Mouse (Mus musculus) heart, embryonic 15.5 days (tissue): ENCODE measurements at regions not wholly inside any gene's neighbourhood (a gene's known extent, or its start where the extent isn't known, plus 50 kb on each side); places are given as distances from the start of the nearest gene placed in this dataset.

Experiments
- ATAC-seq: fragments of 200-750 bp; cut with Nextera tagmentation; replicated peaks from 2 replicates; pipeline ENCODE4 v1.8.0; 2017; ENCODE audit warnings: low read depth, moderate TSS enrichment; ENCODE audit not compliant: insufficient number of reproducible peaks, insufficient read depth, low FRiP score
- H3K27ac ChIP-seq: fragments of 300-500 bp; sonication (generic); 2 replicates; pipeline ENCODE4 v1.5.1; 2015; ENCODE audit warnings: mild to moderate bottlenecking, inconsistent platforms
- H3K27me3 ChIP-seq: fragments of 300-500 bp; sonication (generic); 2 replicates; pipeline ENCODE4 v1.6.1; 2015; ENCODE audit warnings: inconsistent platforms
- H3K36me3 ChIP-seq: fragments of 300-500 bp; sonication (generic); 2 replicates; pipeline ENCODE4 v1.6.1; 2015; ENCODE audit warnings: mild to moderate bottlenecking, inconsistent platforms
- H3K4me1 ChIP-seq: fragments of 300-500 bp; sonication (generic); replicated peaks from 2 replicates; pipeline ENCODE4 v1.6.1; 2015; ENCODE audit warnings: inconsistent platforms
- H3K4me2 ChIP-seq: fragments of 300-500 bp; sonication (generic); 2 replicates; pipeline ENCODE4 v1.6.1; 2015; ENCODE audit warnings: inconsistent platforms, mild to moderate bottlenecking, moderate library complexity
- H3K4me3 ChIP-seq: fragments of 300-500 bp; sonication (generic); 2 replicates; pipeline ENCODE4 v1.5.1; 2015; ENCODE audit warnings: mild to moderate bottlenecking, inconsistent platforms
- H3K9ac ChIP-seq: fragments of 300-500 bp; sonication (generic); 2 replicates; pipeline ENCODE4 v1.6.1; 2015; ENCODE audit warnings: mild to moderate bottlenecking, inconsistent platforms
- H3K9me3 ChIP-seq: fragments of 300-500 bp; sonication (generic); replicated peaks from 2 replicates; pipeline ENCODE4 v1.6.1; 2016; ENCODE audit warnings: inconsistent platforms
- WGBS: fragments of 180-500 bp; shearing (Covaris S2); methylation state at CpG from one replicate; pipeline ENCODE4 v1.1.7; 2015; ENCODE audit warnings: mixed read lengths; 5-methylcytosine and 5-hydroxymethylcytosine counted together

GRCm38 (mm10) chr15:62823861-62824518 is 1021.0 kb downstream of the Gsdmc2 start:
- Histone ChIP-seq H3K4me1 (no peaks in the 10 kb centered on the region), H3K27me3 (no peaks in the 10 kb centered on the region), H3K9ac (no peak overlapping the region), H3K9me3 (no peaks in the 10 kb centered on the region), H3K4me2 (no peak overlapping the region), H3K4me3 (no peak overlapping the region), H3K36me3 (no peaks in the 10 kb centered on the region), H3K27ac (no peak overlapping the region)
- ATAC-seq: no peak
- 53% methylated on average over 1 of the region's 1 CpGs for WGBS

DNA sequence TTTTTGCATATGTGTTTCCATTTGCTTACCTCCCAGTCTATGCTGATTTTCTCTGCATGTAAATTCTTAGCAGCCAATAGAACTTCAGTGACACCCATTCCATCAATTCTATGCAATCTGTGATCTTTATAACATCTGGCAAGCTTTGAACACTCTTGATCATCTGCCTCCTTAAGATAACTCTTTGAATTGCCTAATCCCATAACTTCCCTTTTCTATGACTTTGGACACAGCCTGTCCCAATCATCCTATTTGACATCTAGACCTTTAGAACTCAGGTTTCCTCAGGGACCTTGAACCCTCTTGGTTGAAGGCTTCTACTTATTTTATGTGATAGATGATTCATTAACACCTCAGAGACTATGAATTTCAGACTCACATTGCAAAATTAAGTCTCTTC is 1022.7 kb downstream of the Gsdmc2 start:
- Histone ChIP-seq H3K4me3 (no peak overlapping the region), H3K9me3 (no peaks in the 10 kb centered on the region), H3K9ac (no peak overlapping the region), H3K4me1 (no peaks in the 10 kb centered on the region), H3K27me3 (no peaks in the 10 kb centered on the region), H3K36me3 (no peaks in the 10 kb centered on the region), H3K4me2 (no peak overlapping the region), H3K27ac (no peak overlapping the region)
- no peak for ATAC-seq

DNA sequence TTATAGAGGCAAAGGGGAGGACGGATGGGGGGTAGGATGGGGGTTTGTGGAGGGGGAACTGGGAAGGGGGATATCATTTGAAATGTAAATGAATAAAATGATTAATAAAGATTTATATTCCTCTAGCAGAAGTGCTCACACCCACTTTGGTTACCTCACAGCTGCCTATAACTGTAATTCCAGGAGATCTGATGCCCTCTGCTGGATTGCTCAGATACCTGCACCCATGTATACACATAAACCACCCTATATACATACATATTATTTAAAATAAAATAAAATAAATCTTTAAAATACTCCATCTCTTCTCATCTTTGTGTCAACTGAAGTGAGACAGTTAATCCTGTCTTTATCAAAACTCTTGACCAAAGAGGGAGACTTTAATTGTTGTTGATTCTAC is 1031.9 kb downstream of the Gsdmc2 start:
- no peaks in the 10 kb centered on the region for H3K36me3 ChIP-seq
- 84% methylated on average over 1 of the region's 1 CpGs for WGBS
- no peak overlapping the region for H3K27ac ChIP-seq
- H3K4me3 ChIP-seq: no peak overlapping the region
- H3K9ac ChIP-seq: no peak overlapping the region
- H3K4me2 ChIP-seq: no peak overlapping the region
- H3K4me1 ChIP-seq: no peaks in the 10 kb centered on the region
- H3K27me3 ChIP-seq: no peaks in the 10 kb centered on the region
- no peaks in the 10 kb centered on the region for H3K9me3 ChIP-seq
- ATAC-seq: no peak

GRCm38 (mm10) chr15:62812026-62812425 is 1033.0 kb downstream of the Gsdmc2 start:
- H3K9me3 ChIP-seq: no peaks in the 10 kb centered on the region
- H3K4me3 ChIP-seq: no peak overlapping the region
- no peaks in the 10 kb centered on the region for H3K4me1 ChIP-seq
- no peaks in the 10 kb centered on the region for H3K36me3 ChIP-seq
- no peak overlapping the region for H3K4me2 ChIP-seq
- no peak for ATAC-seq
- 44% methylated on average over 2 of the region's 2 CpGs for WGBS
- H3K9ac ChIP-seq: no peak overlapping the region
- no peak overlapping the region for H3K27ac ChIP-seq
- no peaks in the 10 kb centered on the region for H3K27me3 ChIP-seq

DNA sequence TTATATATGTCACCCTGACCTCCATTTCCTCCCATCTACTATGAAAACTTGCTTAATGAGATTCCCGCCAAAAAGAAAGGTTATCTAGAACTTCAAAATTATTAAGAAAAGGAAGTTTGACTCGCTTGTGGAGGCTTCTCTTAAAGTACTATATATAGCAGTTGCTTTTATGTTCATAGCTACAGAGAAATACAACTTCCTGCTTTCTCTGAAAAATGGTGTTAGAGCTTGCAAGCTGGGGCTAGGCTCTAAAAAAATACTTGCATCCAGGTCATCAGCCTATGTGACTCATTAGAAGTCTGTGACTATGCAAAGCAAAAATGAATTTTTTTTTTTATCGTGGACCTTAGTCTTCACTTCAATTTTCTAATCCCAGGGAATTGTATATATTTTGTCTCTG is 1035.7 kb downstream of the Gsdmc2 start:
- ATAC-seq: no peak
- WGBS: 64% methylated on average over 3 of the region's 3 CpGs

GRCm38 (mm10) chr15:62808087-62808808 is 1036.7 kb downstream of the Gsdmc2 start:
- Histone ChIP-seq H3K27me3 (no peaks in the 10 kb centered on the region), H3K9me3 (no peaks in the 10 kb centered on the region), H3K4me3 (no peak overlapping the region), H3K4me1 (no peaks in the 10 kb centered on the region), H3K4me2 (no peak overlapping the region), H3K27ac (no peak overlapping the region), H3K9ac (no peak overlapping the region), H3K36me3 (no peaks in the 10 kb centered on the region)
- 69% methylated on average over 4 of the region's 4 CpGs for WGBS
- ATAC-seq: no peak

More for the DNA sequence above, 1035.7 kb downstream of the Gsdmc2 start:
- H3K27me3 ChIP-seq: no peaks in the 10 kb centered on the region
- no peak overlapping the region for H3K4me3 ChIP-seq
- no peak overlapping the region for H3K4me2 ChIP-seq
- no peaks in the 10 kb centered on the region for H3K36me3 ChIP-seq
- no peak overlapping the region for H3K27ac ChIP-seq
- no peak overlapping the region for H3K9ac ChIP-seq
- no peaks in the 10 kb centered on the region for H3K9me3 ChIP-seq
- no peaks in the 10 kb centered on the region for H3K4me1 ChIP-seq

- no peak overlapping the region for H3K27ac ChIP-seq
- H3K9me3 ChIP-seq: no peaks in the 10 kb centered on the region
- ATAC-seq: no peak
- 56% methylated on average over 1 of the region's 1 CpGs for WGBS
- H3K9ac ChIP-seq: no peak overlapping the region
- no peak overlapping the region for H3K4me2 ChIP-seq
- H3K27me3 ChIP-seq: no peaks in the 10 kb centered on the region
- H3K36me3 ChIP-seq: no peaks in the 10 kb centered on the region
- H3K4me3 ChIP-seq: no peak overlapping the region
- no peaks in the 10 kb centered on the region for H3K4me1 ChIP-seq
These were observed 1037.6 kb downstream of the Gsdmc2 start for GRCm38 (mm10) chr15:62807364-62807763.

GRCm38 (mm10) chr15:62802770-62803169 is 1042.2 kb downstream of the Gsdmc2 start:
- Histone ChIP-seq H3K9me3 (no peaks in the 10 kb centered on the region), H3K4me1 (no peaks in the 10 kb centered on the region), H3K4me2 (no peak overlapping the region), H3K4me3 (no peak overlapping the region), H3K27ac (no peak overlapping the region), H3K9ac (no peak overlapping the region), H3K36me3 (no peaks in the 10 kb centered on the region), H3K27me3 (no peaks in the 10 kb centered on the region)
- no peak for ATAC-seq

DNA sequence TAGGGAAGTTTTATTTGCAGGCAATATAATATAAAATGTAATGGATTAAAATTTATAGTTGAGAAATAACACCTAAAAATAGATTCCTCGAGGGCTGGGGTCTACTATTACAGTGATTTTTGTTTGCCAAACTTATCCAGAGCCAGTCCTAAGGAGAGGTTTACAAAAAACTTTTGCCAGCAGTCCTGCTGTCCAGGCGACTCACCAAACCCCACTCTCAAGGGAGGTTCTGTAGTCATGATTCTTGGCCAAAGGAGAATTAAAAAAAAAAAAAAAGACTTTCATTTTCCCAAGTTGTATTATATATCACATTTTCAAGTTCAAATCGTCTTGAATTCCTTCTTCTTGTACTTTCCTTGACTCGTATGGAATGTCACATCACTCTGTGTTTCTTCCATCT is 1046.2 kb downstream of the Gsdmc2 start:
- ATAC-seq: no peak
- no peak overlapping the region for H3K9ac ChIP-seq
- H3K4me1 ChIP-seq: no peaks in the 10 kb centered on the region
- H3K27me3 ChIP-seq: no peaks in the 10 kb centered on the region
- H3K4me2 ChIP-seq: no peak overlapping the region
- H3K36me3 ChIP-seq: no peaks in the 10 kb centered on the region
- 72% methylated on average over 4 of the region's 4 CpGs for WGBS
- no peak overlapping the region for H3K4me3 ChIP-seq
- H3K27ac ChIP-seq: no peak overlapping the region
- H3K9me3 ChIP-seq: no peaks in the 10 kb centered on the region

DNA sequence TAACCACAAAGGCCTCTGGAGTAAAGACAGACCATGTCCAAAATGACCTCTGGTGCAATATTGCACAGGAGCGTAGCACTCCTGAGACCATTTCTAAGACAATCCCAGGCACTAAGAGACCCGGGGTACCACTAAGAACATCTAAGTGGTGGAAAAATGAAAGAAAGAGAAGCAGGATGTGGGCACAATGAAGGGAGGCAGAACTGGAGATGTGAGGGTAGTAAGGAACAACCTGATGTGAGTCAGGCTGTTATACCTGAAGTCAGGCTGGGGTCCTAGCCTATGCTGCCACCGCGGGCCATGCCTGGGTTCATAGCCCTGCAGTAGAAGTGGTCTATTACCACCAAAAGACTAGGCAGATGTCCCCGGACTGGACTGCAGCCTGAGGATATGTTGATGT is 1051.4 kb downstream of the Gsdmc2 start:
- Histone ChIP-seq H3K4me1 (no peaks in the 10 kb centered on the region), H3K4me3 (no peak overlapping the region), H3K4me2 (no peak overlapping the region), H3K27ac (no peak overlapping the region), H3K9ac (no peak overlapping the region), H3K9me3 (no peaks in the 10 kb centered on the region), H3K36me3 (no peaks in the 10 kb centered on the region), H3K27me3 (no peaks in the 10 kb centered on the region)
- no peak for ATAC-seq
- WGBS: 94% methylated on average over 5 of the region's 5 CpGs

GRCm38 (mm10) chr15:62792084-62792483 is 1052.9 kb downstream of the Gsdmc2 start:
- Histone ChIP-seq H3K27me3 (no peaks in the 10 kb centered on the region), H3K9me3 (no peaks in the 10 kb centered on the region), H3K9ac (no peak overlapping the region), H3K27ac (no peak overlapping the region), H3K4me1 (no peaks in the 10 kb centered on the region), H3K36me3 (no peaks in the 10 kb centered on the region), H3K4me3 (no peak overlapping the region), H3K4me2 (no peak overlapping the region)
- 58% methylated on average over 1 of the region's 1 CpGs for WGBS
- ATAC-seq: no peak

GRCm38 (mm10) chr15:62787753-62788152 is 1057.2 kb downstream of the Gsdmc2 start:
- ATAC-seq: no peak
- no peak overlapping the region for H3K9ac ChIP-seq
- no peaks in the 10 kb centered on the region for H3K4me1 ChIP-seq
- H3K36me3 ChIP-seq: no peaks in the 10 kb centered on the region
- WGBS: 78% methylated on average over 2 of the region's 2 CpGs
- H3K27ac ChIP-seq: no peak overlapping the region
- no peaks in the 10 kb centered on the region for H3K27me3 ChIP-seq
- H3K9me3 ChIP-seq: no peaks in the 10 kb centered on the region
- no peak overlapping the region for H3K4me2 ChIP-seq
- H3K4me3 ChIP-seq: no peak overlapping the region
